Mouse (Mus musculus) bone marrow macrophage, adult 2 months (primary cell): ENCODE results near the gene Gm20683. TPM values are rescaled to one million over a fixed set of nuclear protein-coding genes. Genes with fewer than 3 reads are reported as not detected.

ENCODE experiments used
- H3K27ac ChIP-seq: 2 replicates; pipeline ENCODE4 v1.5.1; 2012; ENCODE audit warnings: low read depth, low read length; ENCODE audit not compliant: insufficient read depth
- H3K4me1 ChIP-seq: 2 replicates; pipeline ENCODE4 v1.6.1; 2012; ENCODE audit warnings: low read length; ENCODE audit not compliant: control insufficient read depth, insufficient read depth
- H3K4me3 ChIP-seq: 2 replicates; pipeline ENCODE4 v1.5.1; 2012; ENCODE audit warnings: mild to moderate bottlenecking, low read length, moderate library complexity; ENCODE audit not compliant: insufficient read depth
- CTCF ChIP-seq: IDR thresholded peaks from 2 replicates; pipeline ENCODE4 v1.5.1; 2012; ENCODE audit warnings: low read depth, mild to moderate bottlenecking, low read length, moderate library complexity
- POLR2A ChIP-seq: IDR thresholded peaks from 2 replicates; pipeline ENCODE4 v1.6.1; 2012; ENCODE audit warnings: mild to moderate bottlenecking, low read depth, low read length, borderline replicate concordance
- polyA plus RNA-seq: library from polyadenylated mRNA; stranded (reverse); fragments of >200 nt; gene quantifications from 2 replicates; pipeline ENCODE4 v1.2.4, GENCODE M21; 2012; ENCODE audit not compliant: missing spikeins, insufficient read depth, insufficient read length

Gm20683 gene
- polyA plus RNA-seq, 1 experiment: 1.5 TPM

DNA sequence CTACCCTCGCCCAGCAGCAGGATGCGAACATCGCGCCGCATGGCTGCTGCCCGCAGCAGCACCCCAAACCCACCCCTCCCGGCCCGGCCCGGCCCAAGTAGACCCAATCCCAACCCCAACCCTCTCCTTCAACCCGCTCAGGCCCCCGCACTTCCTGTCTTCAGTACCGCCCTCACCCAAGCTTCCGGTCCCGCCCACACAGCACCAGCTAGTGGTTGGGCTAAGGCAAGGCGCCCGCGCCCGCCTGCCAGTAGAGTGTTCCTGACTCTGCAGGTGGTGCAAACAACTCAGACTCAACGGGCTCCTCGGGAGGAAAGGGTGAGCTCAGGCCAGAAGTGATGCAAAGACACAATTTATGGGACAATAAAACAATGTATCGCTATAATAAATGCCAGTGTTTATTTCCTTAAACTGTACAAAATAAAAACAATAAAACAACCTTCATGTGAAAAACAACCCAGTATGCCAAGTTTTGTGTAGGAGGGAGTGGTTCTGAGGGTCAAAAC, 2.9 kb upstream of the Gm20683 start, which contains the start of gene Rhot2:
Rhot2 (minus strand) TSS at position 456 of the 506 bp plus-strand sequence.
- Histone ChIP-seq H3K4me3 (peak within 1 kb of the TSS; percentile 79), H3K4me1 (peaks cover 10% of the 10 kb centered on the region), H3K27ac (peak within 1 kb of the TSS; percentile 51)
- TF ChIP-seq CTCF (no peak), POLR2A (no peak)

DNA sequence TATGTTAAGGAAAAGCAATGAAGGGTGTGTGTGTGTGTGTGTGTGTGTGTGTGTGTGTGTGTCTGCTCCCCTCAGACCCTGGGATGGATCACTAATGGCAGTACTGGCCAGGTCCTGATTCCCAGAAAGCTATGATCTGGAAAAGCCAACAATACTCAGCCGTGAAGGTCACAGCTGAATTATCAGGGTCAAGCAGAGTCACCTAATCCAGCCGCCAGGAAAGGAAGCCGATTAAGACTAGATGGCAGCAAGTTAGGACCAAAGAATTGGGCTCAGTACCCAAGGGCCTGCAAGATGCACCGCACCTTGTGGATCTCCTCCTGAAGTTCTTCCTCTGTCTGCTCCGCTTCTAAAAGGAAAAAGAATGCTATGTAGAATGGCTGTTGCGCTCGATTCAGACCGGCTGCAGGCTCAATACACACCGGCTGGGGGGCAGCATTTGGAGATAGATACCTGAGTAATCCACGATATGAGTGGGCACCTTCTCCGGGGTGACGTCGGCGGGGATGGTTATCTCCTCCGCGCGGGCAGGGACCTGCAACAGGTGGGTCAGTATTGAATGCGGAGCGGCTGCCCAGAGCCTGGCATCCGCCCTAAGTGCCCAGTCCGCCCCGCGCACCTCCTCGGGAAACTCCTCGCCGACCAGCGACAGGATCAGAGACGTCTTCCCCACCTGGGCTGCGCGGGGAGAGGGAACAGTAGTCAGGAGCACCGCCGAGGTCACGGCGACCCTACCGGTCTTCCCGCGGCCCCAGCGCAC, 2.3 kb upstream of the Gm20683 start:
- TF ChIP-seq POLR2A (no peak), CTCF (no peak)
- H3K4me3 ChIP-seq: peak overlapping the region; percentile 79
- peak overlapping the region; percentile 42 for H3K27ac ChIP-seq
- H3K4me1 ChIP-seq: peaks cover 10% of the 10 kb centered on the region

DNA sequence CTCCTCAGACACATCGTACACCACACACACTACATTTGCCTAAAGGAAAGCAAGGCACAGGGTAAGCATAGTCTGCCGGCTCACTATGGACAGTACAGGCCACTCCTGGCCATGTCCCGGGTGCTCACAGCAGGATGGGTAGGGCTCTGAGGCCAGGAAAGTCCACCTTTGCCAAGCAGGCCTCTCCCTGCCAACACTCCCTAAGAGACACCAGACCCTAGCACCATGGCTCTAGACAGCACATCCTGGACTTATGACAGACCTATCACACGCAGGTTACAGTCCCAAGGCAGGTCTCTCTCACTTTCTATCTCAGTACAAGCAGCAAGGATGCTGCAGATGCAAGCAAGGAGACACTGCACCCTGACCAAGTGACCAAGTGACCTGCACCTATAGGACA, 1.6 kb upstream of the Gm20683 start:
- TF ChIP-seq POLR2A: no peak
- TF ChIP-seq CTCF: no peak
- Histone ChIP-seq H3K4me1 (peaks cover 10% of the 10 kb centered on the region), H3K4me3 (peak overlapping the region; percentile 79), H3K27ac (no peak overlapping the region)

DNA sequence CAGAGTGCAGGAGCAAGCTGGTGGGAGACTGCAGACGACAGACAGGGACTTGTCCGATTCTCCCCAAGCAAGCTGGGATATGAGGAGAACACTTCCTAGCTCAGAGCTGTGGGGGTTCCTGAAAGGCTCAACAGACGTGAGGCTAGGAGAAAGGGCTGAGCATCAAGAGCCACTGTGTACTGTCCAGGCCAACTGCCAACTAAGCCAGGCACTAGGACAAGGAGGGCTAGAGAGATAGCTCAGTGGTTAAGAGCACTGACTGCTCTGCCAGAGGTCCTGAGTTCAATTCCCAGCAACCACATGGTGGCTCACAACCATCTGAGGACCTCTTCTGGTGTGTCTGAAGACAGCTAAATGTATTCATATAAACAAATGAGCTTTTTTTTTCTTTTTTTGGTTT, 946 bp upstream of the Gm20683 start:
- peaks cover 10% of the 10 kb centered on the region for H3K4me1 ChIP-seq
- TF ChIP-seq POLR2A: no peak

DNA sequence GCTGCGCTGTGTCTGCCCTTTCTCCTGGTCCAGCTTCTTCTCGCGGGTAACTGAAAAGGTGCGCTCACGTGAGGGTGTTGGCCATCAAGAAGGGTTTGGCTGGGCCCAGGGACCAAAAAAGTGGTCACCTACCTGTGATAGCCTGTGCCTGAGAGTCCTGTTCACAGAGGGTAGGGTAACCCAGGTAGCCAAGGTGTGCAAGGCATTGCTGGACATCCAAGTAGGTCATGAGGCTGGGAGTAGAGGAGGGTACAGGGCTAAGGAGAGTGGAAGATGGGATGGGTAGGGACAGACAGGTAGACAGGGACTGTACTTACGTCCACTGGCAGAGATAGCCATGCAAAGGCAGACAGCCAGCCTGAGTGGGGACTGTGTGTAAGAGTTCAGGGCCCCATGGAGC, 1.0 kb downstream of the Gm20683 start:
- peaks cover 10% of the 10 kb centered on the region for H3K4me1 ChIP-seq
- TF ChIP-seq CTCF (no peak), POLR2A (no peak)
- no peak overlapping the region for H3K27ac ChIP-seq
- no peak overlapping the region for H3K4me3 ChIP-seq

More for the DNA sequence above, 946 bp upstream of the Gm20683 start:
- no peak overlapping the region for H3K27ac ChIP-seq
- no peak overlapping the region for H3K4me3 ChIP-seq

DNA sequence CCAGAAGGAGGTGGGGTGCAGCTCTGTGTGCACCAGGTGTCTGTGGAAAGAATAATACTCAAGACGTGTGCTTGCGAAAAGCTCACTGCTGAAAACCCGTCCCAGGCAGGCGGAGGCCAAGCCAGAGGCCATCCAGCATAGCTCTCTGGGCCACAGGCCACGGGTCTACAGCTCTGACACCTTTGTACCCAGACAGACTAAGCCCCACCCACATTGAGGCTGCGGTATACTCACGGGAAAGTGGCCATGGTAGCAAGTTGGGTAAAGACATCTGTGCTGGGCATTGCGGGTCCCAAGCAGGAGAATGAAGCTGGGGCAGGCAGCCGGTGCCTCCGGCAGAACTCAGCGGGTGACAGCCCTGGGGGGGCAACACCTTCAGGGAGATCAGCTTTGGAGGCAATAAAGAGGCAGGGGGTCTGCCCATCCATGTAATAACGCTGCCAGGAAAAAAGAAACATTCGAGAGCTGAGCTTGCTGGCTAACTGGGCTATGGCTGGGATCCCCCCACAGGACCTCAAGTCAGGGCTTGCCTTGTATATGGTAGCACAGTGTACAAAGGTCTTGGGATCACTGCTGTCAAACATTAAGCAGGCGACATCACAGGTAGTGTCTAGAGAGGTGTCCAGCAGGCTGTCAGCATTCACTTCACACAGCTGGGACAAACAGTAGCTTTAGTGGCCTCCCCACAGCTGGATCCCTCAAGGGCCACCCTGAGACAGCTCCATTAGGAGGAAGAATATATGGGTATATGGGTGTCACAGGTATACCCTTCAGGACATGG, 1.9 kb downstream of the Gm20683 start:
- no peak overlapping the region for H3K27ac ChIP-seq
- no peak overlapping the region for H3K4me3 ChIP-seq
- H3K4me1 ChIP-seq: peaks cover 7% of the 10 kb centered on the region
- TF ChIP-seq CTCF: no peak
- no peak for TF ChIP-seq POLR2A

DNA sequence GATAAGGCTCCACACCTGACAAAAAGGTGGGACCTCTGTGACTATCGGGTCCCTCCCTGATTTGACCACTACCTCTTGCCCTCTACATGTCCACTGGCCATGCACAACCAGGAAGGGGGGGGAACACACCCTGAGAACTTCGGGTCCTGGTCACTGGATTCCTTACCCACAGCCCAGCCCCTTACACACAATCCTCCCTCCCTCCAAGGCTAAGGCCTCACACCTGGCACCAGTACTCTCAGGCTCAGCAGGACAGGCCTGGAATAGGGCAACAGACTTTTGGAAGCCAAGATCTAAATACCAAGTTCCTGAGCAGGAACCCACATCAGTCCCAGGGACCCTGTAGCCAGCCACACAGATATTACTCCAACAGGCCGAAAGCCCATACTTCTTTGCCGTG, 2.7 kb downstream of the Gm20683 start:
- Histone ChIP-seq H3K27ac (no peak overlapping the region), H3K4me3 (no peak overlapping the region), H3K4me1 (peaks cover 10% of the 10 kb centered on the region)
- TF ChIP-seq POLR2A (no peak), CTCF (no peak)

DNA sequence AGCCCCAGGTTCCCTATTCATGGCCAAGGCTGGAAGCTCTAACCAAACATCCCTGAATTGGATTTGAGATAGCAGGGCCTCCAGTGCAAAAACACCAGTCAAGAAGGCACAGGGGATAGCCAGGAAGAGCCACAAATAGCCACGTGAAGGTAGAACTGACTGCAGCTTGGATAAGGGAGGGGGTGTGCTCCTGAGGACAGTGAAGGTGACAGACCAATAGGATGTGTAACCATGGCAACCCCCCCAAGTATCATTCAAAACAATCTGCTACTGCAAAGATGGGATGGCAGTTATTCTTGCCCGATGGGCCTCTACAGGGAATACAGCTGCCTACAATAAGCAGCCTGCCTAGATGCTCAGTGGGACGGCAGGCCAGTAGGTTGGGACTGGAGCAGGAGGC, 4.0 kb downstream of the Gm20683 start:
- no peak overlapping the region for H3K4me3 ChIP-seq
- H3K27ac ChIP-seq: no peak overlapping the region
- TF ChIP-seq CTCF (no peak), POLR2A (no peak)
- H3K4me1 ChIP-seq: peaks cover 6% of the 10 kb centered on the region

DNA sequence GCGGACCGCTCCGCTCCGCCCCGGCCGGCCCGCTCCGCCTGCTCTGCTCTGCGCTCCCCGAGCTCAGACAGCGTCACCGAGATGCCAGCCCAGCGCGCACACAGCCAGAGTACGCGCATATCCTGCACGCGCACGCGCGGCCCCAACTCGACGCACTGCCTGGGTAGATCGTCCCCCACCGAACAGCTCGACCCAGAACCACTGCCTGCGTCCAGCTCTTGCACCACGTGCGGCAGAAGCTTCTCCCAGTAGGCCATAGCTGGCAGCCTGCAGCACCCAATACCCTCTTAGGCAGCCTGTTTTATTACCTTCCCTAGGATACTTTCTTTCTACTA, 4.5 kb downstream of the Gm20683 start, which contains the start of gene Rhbdl1:
Rhbdl1 (minus strand) TSS at position 220 of the 335 bp plus-strand sequence.
- Histone ChIP-seq H3K4me1 (peaks cover 6% of the 10 kb centered on the region), H3K4me3 (no peak within 1 kb of the TSS), H3K27ac (no peak within 1 kb of the TSS)
- TF ChIP-seq CTCF (no peak), POLR2A (no peak)

DNA sequence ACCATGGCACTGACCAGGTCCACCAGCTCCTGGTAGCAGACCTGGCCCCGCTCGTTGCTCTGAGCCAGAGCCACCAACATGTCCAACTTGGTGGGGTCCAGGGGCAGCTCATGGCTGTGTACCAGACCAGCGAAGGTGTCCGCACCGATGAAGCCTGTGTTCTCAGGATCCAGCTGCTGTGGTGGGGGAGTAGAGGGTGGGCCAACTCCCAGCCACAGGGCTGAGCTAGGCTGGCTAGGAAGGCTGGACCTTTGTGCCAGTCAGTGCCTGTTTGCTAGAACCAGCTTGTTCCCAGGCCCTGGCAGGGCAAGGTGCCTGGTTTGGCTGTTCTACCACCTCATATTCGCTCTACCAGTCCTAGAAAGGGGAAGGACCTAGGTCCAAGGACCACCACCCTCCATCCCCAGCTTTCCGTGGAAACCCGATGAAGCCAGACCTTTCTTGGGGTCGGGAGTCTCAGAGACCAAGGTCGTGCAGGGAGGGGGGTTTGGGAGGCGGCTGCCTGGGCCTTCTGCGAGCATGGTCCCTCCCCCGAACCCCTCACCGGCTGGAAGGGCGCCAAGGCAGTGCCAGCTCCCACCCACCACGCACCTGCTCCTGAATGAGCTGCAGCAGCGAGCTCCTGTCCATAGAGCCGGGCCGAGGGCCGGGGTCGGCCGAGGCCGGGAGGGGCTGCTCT, 5.0 kb downstream of the Gm20683 start:
- TF ChIP-seq POLR2A: no peak
- Histone ChIP-seq H3K27ac (no peak overlapping the region), H3K4me3 (no peak overlapping the region), H3K4me1 (peaks cover 6% of the 10 kb centered on the region)
